Mouse (Mus musculus): ENCODE measurements at regions not wholly inside any gene's neighbourhood (a gene's known extent, or its start where the extent isn't known, plus 50 kb on each side); places are given as distances from the start of the nearest gene placed in this dataset.

GRCm38 (mm10) chr2:143419791-143420190 is 126.2 kb upstream of the Pcsk2 start:
- no peak for DNase-seq (ENCODE audit: low read depth, low spot score)

GRCm38 (mm10) chr2:143450680-143451079 is 95.3 kb upstream of the Pcsk2 start:
- no peak for DNase-seq (ENCODE audit: low read depth, low spot score)

- DNase-seq (ENCODE audit: low read depth, low spot score) = no peak
Observed at GRCm38 (mm10) chr2:143451256-143451655, 94.7 kb upstream of the Pcsk2 start.

GRCm38 (mm10) chr2:143451661-143452060 is 94.3 kb upstream of the Pcsk2 start:
- peak; percentile 59 for DNase-seq (ENCODE audit: low read depth, low spot score)

GRCm38 (mm10) chr2:143467936-143468335 is 78.0 kb upstream of the Pcsk2 start:
- no peak for DNase-seq (ENCODE audit: low read depth, low spot score)

GRCm38 (mm10) chr2:143471394-143471793 is 74.6 kb upstream of the Pcsk2 start:
- DNase-seq (ENCODE audit: low read depth, low spot score) = no peak

GRCm38 (mm10) chr2:143490830-143491229 is 55.1 kb upstream of the Pcsk2 start:
- no peak for DNase-seq (ENCODE audit: low read depth, low spot score)
